Mouse (Mus musculus): ENCODE results near the gene 4933400A11Rik. TPM values are rescaled to one million over a fixed set of nuclear protein-coding genes. Genes with fewer than 3 reads are reported as not detected.

Gene 4933400A11Rik
- total RNA-seq (2021), result not detected
- long read RNA-seq, experiment 1, result 0 reads
- long read RNA-seq, experiment 2, result 0 reads

DNA sequence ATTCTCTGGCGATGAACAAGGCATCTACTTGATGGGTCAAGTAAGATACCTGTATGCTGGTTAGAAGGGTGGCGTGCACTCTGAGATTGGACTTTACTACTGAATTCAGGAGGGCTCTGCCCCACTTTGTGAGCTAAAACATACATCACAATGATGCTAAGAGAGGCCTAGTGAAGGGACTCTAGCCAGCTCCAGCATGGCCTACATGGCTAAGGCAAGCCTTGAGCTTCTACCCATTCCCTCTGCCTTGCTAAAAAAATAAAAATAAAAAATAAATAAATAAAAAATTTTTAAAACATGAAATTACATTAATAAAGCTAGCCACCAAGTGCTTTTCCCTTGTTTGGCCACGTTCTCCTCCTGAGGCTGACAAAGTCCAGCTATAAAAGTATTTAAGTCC is at the start of gene 4933400A11Rik:
TSS of gene 4933400A11Rik (minus strand) at position 101 of the 400 bp plus-strand sequence.
- no peak within 1 kb of the TSS for H3K4me3 ChIP-seq
- DNase-seq (ENCODE audit: low spot score in 2 of 2), result no peak
- no peak within 1 kb of the TSS for H3K27ac ChIP-seq
- TF ChIP-seq CTCF (conservative IDR thresholded peaks at IDR 0.05), result no peak

GRCm38 (mm10) chrX:169828136-169828535 is 48.7 kb upstream of the 4933400A11Rik start:
- no peak for TF ChIP-seq CTCF (conservative IDR thresholded peaks at IDR 0.05)
- peak overlapping the region; percentile 30 for H3K4me3 ChIP-seq
- peak overlapping the region; percentile 87 for H3K27ac ChIP-seq
- DNase-seq (ENCODE audit: low spot score in 2 of 2), result no peak

DNA sequence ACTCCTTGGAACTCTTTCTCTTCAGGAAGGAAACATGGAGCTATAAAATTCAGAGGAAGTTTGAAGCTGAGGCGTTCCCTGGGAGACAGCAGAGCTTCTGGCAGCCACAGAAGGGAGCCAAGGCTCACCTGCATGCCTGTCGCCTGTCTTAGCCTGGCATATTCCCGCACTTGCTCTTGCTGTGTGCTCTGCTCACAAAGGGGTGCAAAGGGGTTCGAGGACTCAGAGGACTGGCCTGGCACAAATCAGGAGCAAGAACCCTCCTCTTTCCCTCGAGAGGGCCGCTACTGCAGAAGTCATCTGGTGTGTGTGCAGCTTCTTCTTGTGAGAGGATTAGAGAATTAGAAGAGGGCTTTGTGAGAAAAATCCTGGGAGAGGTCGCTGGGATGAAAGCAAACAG is 48.3 kb upstream of the 4933400A11Rik start:
- no peak for DNase-seq (ENCODE audit: low spot score in 2 of 2)
- H3K27ac ChIP-seq, result peak overlapping the region; percentile 87
- H3K4me3 ChIP-seq, result peak overlapping the region; percentile 30
- no peak for TF ChIP-seq CTCF (conservative IDR thresholded peaks at IDR 0.05)

DNA sequence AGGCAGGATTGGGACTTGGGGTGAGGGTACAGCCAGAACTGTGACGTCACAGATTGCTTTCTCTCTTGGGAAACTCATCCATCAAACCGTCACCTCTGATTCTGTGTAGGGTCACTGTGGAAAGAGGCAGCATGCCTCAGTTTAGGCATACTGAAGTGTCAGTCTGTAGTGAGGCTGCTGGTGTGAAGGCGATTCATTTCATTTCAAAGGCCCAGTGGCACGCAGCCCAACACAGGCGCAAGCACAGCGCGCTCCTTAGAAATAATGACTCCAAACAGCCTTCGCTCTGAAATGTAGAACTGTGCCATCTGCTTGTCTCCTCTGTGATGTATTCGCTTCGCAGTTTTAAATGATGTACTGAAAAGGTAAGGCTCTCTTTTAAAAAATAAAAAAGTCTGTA is 47.5 kb upstream of the 4933400A11Rik start:
- DNase-seq (ENCODE audit: low spot score in 2 of 2), result peak; percentile 17 to 32
- Histone ChIP-seq H3K27ac (peak overlapping the region; percentile 87), H3K4me3 (peak overlapping the region; percentile 30)
- TF ChIP-seq CTCF (conservative IDR thresholded peaks at IDR 0.05), result no peak

- DNase-seq (ENCODE audit: low spot score in 2 of 2), result no peak
- no peak for TF ChIP-seq CTCF (conservative IDR thresholded peaks at IDR 0.05)
- Histone ChIP-seq H3K4me3 (no peak overlapping the region), H3K27ac (no peak overlapping the region)
Observed at GRCm38 (mm10) chrX:169813673-169814072, 34.2 kb upstream of the 4933400A11Rik start.

DNA sequence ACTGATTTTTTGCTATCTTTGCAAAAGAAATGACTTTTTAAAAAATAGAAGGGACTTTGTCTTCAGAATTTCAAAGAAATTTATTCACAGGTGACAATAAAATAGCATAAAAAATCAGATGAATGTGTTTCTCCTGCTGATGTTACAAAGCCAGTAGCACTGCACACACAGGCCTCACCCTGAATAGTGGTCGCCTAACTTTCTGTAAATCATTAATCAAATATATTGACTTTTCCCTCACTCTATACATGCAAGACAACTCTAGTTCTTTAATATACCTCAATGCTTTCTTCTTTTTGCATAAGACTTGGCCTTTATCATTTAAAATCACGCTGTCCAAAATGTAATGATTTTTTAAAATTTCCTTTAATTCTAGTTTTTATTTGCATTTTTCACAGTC is 32.3 kb upstream of the 4933400A11Rik start:
- TF ChIP-seq CTCF (conservative IDR thresholded peaks at IDR 0.05), result no peak
- H3K4me3 ChIP-seq, result no peak overlapping the region
- DNase-seq (ENCODE audit: low spot score in 2 of 2), result no peak
- H3K27ac ChIP-seq, result no peak overlapping the region

GRCm38 (mm10) chrX:169811318-169811717 is 31.9 kb upstream of the 4933400A11Rik start:
- no peak overlapping the region for H3K4me3 ChIP-seq
- DNase-seq (ENCODE audit: low spot score in 2 of 2), result no peak
- no peak for TF ChIP-seq CTCF (conservative IDR thresholded peaks at IDR 0.05)
- H3K27ac ChIP-seq, result no peak overlapping the region

- no peak overlapping the region for H3K27ac ChIP-seq
- DNase-seq (ENCODE audit: low spot score in 2 of 2), result no peak
- H3K4me3 ChIP-seq, result no peak overlapping the region
- TF ChIP-seq CTCF (conservative IDR thresholded peaks at IDR 0.05), result no peak
Observed at GRCm38 (mm10) chrX:169807744-169808143, 28.3 kb upstream of the 4933400A11Rik start.

GRCm38 (mm10) chrX:169805791-169806190 is 26.4 kb upstream of the 4933400A11Rik start:
- no peak overlapping the region for H3K27ac ChIP-seq
- DNase-seq (ENCODE audit: low spot score in 2 of 2), result no peak
- no peak for TF ChIP-seq CTCF (conservative IDR thresholded peaks at IDR 0.05)

GRCm38 (mm10) chrX:169800238-169800637 is 20.8 kb upstream of the 4933400A11Rik start:
- Histone ChIP-seq H3K27ac (no peak overlapping the region), H3K4me3 (no peak overlapping the region)
- DNase-seq (ENCODE audit: low spot score in 2 of 2), result no peak
- TF ChIP-seq CTCF (conservative IDR thresholded peaks at IDR 0.05), result no peak

More at GRCm38 (mm10) chrX:169805791-169806190, 26.4 kb upstream of the 4933400A11Rik start:
- H3K4me3 ChIP-seq, result no peak overlapping the region

DNA sequence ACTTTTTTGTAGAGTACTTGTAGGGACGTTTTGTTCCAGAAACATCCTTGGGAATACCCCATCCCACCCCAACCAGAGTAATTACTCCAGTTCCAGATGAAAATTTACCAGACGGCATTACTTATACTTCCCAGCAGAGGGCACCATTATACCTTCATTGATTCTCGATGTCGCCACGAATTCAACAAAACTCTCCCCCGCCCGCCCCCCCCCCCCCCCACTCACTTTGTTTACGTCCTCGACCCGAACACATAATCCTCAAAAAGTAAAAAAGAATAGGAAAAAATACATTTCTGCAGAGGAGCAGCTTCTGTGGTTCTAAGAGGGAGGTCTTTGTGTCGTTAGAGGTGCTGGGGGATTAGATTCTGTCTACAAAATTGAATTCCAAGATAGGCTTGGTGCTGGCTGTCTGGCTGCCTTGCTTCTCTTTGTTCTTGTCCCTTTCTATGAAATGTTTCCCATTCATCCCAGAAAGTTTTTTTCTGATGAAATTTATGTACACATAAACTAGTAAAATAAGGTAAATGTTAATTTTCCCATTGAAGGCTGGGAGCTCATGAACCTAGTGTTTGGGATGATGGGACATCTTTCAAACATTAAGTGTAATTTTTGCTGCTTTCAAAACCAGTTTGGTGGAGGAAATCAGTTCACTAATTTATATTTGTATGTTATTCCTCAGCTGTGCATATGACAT is 19.7 kb upstream of the 4933400A11Rik start:
- TF ChIP-seq CTCF (conservative IDR thresholded peaks at IDR 0.05), result peak; percentile 74
- Histone ChIP-seq H3K27ac (peak overlapping the region; percentile 73), H3K4me3 (peak overlapping the region; percentile 53)
- DNase-seq (ENCODE audit: low spot score in 2 of 2), result peak in 1 of 2 experiments; percentile 56

GRCm38 (mm10) chrX:169797148-169797547 is 17.7 kb upstream of the 4933400A11Rik start:
- TF ChIP-seq CTCF (conservative IDR thresholded peaks at IDR 0.05), result no peak
- no peak overlapping the region for H3K4me3 ChIP-seq
- DNase-seq (ENCODE audit: low spot score in 2 of 2), result no peak

DNA sequence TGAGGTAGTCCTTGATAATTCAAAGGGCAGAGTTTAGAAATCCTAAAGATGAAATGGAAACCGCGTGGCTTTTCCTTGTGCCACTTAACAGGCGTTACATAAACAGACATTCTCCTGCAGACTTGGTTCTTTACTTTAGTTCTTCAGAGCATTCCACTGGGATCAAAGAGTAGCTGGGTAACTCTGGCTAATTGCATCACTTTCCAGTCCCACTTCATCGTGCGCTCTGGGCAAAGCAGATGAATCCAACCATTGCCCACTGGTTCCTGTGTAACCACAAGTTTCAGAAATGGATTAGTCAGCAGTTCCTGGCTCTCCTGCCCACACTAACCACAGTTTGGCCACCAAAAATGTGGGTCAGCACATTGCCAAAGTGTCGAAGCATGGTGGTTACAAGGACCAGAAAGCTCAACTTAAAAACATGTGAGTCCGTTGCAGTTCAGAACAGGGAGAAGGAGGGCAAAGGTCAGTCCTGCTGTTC is 15.4 kb upstream of the 4933400A11Rik start:
- no peak for TF ChIP-seq CTCF (conservative IDR thresholded peaks at IDR 0.05)
- no peak overlapping the region for H3K27ac ChIP-seq
- no peak for DNase-seq (ENCODE audit: low spot score in 2 of 2)
- no peak overlapping the region for H3K4me3 ChIP-seq

More at GRCm38 (mm10) chrX:169797148-169797547, 17.7 kb upstream of the 4933400A11Rik start:
- no peak overlapping the region for H3K27ac ChIP-seq

DNA sequence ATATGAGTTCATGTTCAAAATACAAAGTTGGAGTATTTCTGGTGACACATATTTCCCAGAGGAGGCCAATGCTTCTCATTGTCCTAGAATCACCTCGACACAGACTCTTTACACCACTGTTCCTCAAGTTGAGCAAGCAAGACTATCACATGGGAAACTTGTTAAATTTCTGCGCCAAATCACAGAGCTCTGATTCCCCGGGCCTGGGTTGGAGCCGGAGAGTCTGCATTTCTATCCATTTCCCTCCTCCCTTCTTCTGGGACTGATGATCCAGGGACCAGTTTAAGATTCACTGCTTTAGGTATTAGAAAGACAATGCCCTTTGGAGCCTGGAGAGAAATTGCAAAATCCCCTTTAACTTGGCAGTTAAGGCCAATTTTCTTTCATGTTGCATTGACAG is 15.0 kb upstream of the 4933400A11Rik start:
- Histone ChIP-seq H3K27ac (no peak overlapping the region), H3K4me3 (no peak overlapping the region)
- no peak for TF ChIP-seq CTCF (conservative IDR thresholded peaks at IDR 0.05)
- DNase-seq (ENCODE audit: low spot score in 2 of 2), result no peak

Data from layer of hippocampus, adult 2 months (tissue).